ENCODE assay signal across 9 mouse cellular contexts in genomic region chr5:115125211-115125871, GRCm38 (mm10). TPM values are rescaled to one million over a fixed set of nuclear protein-coding genes. Genes with fewer than 3 reads are reported as not detected.
DNase-seq lines count a peak whose midpoint lies in the region; ATAC-seq and TF ChIP-seq lines count a peak whose summit lies in the region.
"Had no signal": no experiment of that assay in that cellular context is flagged by ENCODE, and none has a peak within 500 bp of the region (broad histone marks: within the 10 kb centered on the region; RNA-seq: fewer than 3 reads in every experiment).

No protein-coding gene starts in this region.

- H3K36me3 ChIP-seq in CH12.LX (replicated peaks in 1 of 2; ENCODE audit: control insufficient read depth in 1 of 2, insufficient read depth in 1 of 2, low read length in 1 of 2) = peaks cover 54 to 71% of the 10 kb centered on the region in 2 experiments
- H3K36me3 ChIP-seq in heart, embryonic 14.5 days (ENCODE audit: control insufficient read depth, insufficient read depth, low read length) = peaks cover 70% of the 10 kb centered on the region
- peaks cover 55% of the 10 kb centered on the region for H3K36me3 ChIP-seq in liver, embryonic 12.5 days
- H3K36me3 ChIP-seq in stomach, embryonic 15.5 days = peaks cover 22% of the 10 kb centered on the region

- no peak overlapping the region for H3K4me2 ChIP-seq in CH12.LX (ENCODE audit: insufficient read depth, low read depth, poor library complexity, severe bottlenecking)
- H3K4me2 ChIP-seq in heart, embryonic 14.5 days (ENCODE audit: low read length) = peak overlapping the region; percentile 46
- H3K4me2 ChIP-seq in liver, embryonic 12.5 days = no peak overlapping the region
- H3K4me2 ChIP-seq in stomach, embryonic 15.5 days = peak overlapping the region; percentile 29; the same call in 1 of the 2 replicates
- H3K4me2 ChIP-seq: limb, embryonic 15.5 days had no signal

- in situ Hi-C loops in CH12.LX (cut with MboI; ENCODE audit: low pct_ligation_motif_present, low pct_unique_long_range_greater_than_20kb, low sequenced_read_pairs) = loop anchor here (5.0 kb wide), 2 partner anchors 42 to 112 kb away; partner anchors contain the start of gene Pop5

- no peak overlapping the region for H3K27ac ChIP-seq in CH12.LX (ENCODE audit: insufficient read depth, low read depth)
- no peak overlapping the region for H3K27ac ChIP-seq in heart, embryonic 14.5 days (replicated peaks in 1 of 2; ENCODE audit: control insufficient read depth in 1 of 2, insufficient read depth in 1 of 2, low read depth in 2 of 2, low read length in 2 of 2)
- H3K27ac ChIP-seq in liver, embryonic 12.5 days = no peak overlapping the region
- no peak overlapping the region for H3K27ac ChIP-seq in stomach, embryonic 15.5 days
- H3K27ac ChIP-seq: limb, embryonic 15.5 days had no signal

- TF ChIP-seq POLR2A in CH12.LX (IDR thresholded peaks at IDR 0.05; ENCODE audit: low read depth, low read length) = no peak

- no peaks in the 10 kb centered on the region for H3K79me2 ChIP-seq in CH12.LX (replicated peaks; ENCODE audit: control insufficient read depth, extremely low read depth, insufficient read depth, poor library complexity, severe bottlenecking)

- peak; percentile 91 for TF ChIP-seq RAD21 in CH12.LX (IDR thresholded peaks at IDR 0.05; ENCODE audit: low read depth, low read length)

- TF ChIP-seq EP300 in CH12.LX (IDR thresholded peaks at IDR 0.05; ENCODE audit: low read length) = no peak

- H3K27me3 ChIP-seq in CH12.LX (replicated peaks) = no peaks in the 10 kb centered on the region
- no peaks in the 10 kb centered on the region for H3K27me3 ChIP-seq in heart, embryonic 14.5 days (ENCODE audit: control insufficient read depth, insufficient read depth, low read length)
- no peaks in the 10 kb centered on the region for H3K27me3 ChIP-seq in liver, embryonic 12.5 days (replicated peaks)
- no peaks in the 10 kb centered on the region for H3K27me3 ChIP-seq in stomach, embryonic 15.5 days (replicated peaks)
- H3K27me3 ChIP-seq: limb, embryonic 15.5 days had no signal

- H3K4me3 ChIP-seq in CH12.LX (replicated peaks in 1 of 3; ENCODE audit: low read depth in 2 of 3, low read length in 2 of 3, poor library complexity in 1 of 3) = no peak overlapping the region
- H3K4me3 ChIP-seq in heart, embryonic 14.5 days (ENCODE audit: control insufficient read depth in 1 of 2, insufficient read depth in 1 of 2, low read depth in 1 of 2, low read length in 2 of 2) = no peak overlapping the region
- no peak overlapping the region for H3K4me3 ChIP-seq in liver, embryonic 12.5 days
- H3K4me3 ChIP-seq in stomach, embryonic 15.5 days (replicated peaks) = no peak overlapping the region
- H3K4me3 ChIP-seq: limb, embryonic 15.5 days had no signal

- no peaks in the 10 kb centered on the region for H3K9me3 ChIP-seq in CH12.LX (replicated peaks; ENCODE audit: low read length)
- no peaks in the 10 kb centered on the region for H3K9me3 ChIP-seq in heart, embryonic 14.5 days (ENCODE audit: control insufficient read depth, low read length)
- H3K9me3 ChIP-seq in liver, embryonic 12.5 days (replicated peaks) = no peaks in the 10 kb centered on the region
- no peaks in the 10 kb centered on the region for H3K9me3 ChIP-seq in stomach, embryonic 15.5 days
- H3K9me3 ChIP-seq: limb, embryonic 15.5 days had no signal

- WGBS in heart, embryonic 14.5 days = 18% methylated on average over 24 of the region's 24 CpGs
- WGBS in liver, embryonic 12.5 days (ENCODE audit: insufficient replicate concordance) = 37% methylated on average over 24 of the region's 24 CpGs
- 22% methylated on average over 24 of the region's 24 CpGs for WGBS in stomach, embryonic 15.5 days

- H3K9ac ChIP-seq in CH12.LX (ENCODE audit: insufficient read depth, low read depth) = no peak overlapping the region
- H3K9ac ChIP-seq in heart, embryonic 14.5 days (ENCODE audit: low read length) = no peak overlapping the region
- no peak overlapping the region for H3K9ac ChIP-seq in liver, embryonic 12.5 days
- no peak overlapping the region for H3K9ac ChIP-seq in stomach, embryonic 15.5 days
- H3K9ac ChIP-seq: limb, embryonic 15.5 days had no signal

- peak; percentile 44 to 93; a peak in 3 of 4 replicates for TF ChIP-seq CTCF in CH12.LX (conservative IDR thresholded peaks at IDR 0.05 in 1 of 2, IDR thresholded peaks at IDR 0.05 in 1 of 2; ENCODE audit: low read depth in 2 of 2, low read length in 2 of 2)

- dilution Hi-C loops in CH12.LX (cut with MboI; ENCODE audit: extremely low pct_ligation_motif_present, extremely low pct_unique_long_range_greater_than_20kb, low sequenced_read_pairs) = no loop called here

- peak; percentile 89 for ATAC-seq in erythroid progenitor cell, adult 5-6 weeks (replicated peaks; ENCODE audit: low FRiP score, poor library complexity, severe bottlenecking)
- ATAC-seq in heart, embryonic 14.5 days (ENCODE audit: insufficient number of reproducible peaks, insufficient read depth, low FRiP score, low read depth) = no peak
- ATAC-seq in liver, embryonic 12.5 days = peak; percentile 49; the same call in 1 of the 2 replicates
- ATAC-seq in stomach, embryonic 15.5 days (ENCODE audit: insufficient read depth, low FRiP score, low read depth) = peak; percentile 69; the same call in 1 of the 2 replicates

- peaks cover 10 to 46% of the 10 kb centered on the region in 2 experiments for H3K4me1 ChIP-seq in CH12.LX (ENCODE audit: control insufficient read depth in 1 of 2, insufficient read depth in 2 of 2)
- H3K4me1 ChIP-seq in heart, embryonic 14.5 days (ENCODE audit: control insufficient read depth in 2 of 2, insufficient read depth in 2 of 2, low read length in 2 of 2) = peaks cover 3 to 10% of the 10 kb centered on the region in 2 experiments; a peak in 2 of 4 replicates
- peaks cover 15% of the 10 kb centered on the region for H3K4me1 ChIP-seq in liver, embryonic 12.5 days
- H3K4me1 ChIP-seq in stomach, embryonic 15.5 days = 0 out of 2 replicates have a peak, but pooled peaks cover 5% of the 10 kb centered on the region

- DNase-seq in CH12.LX (ENCODE audit: extremely low read depth) = peak; percentile 66
- peak; percentile 46 for DNase-seq in brain, embryonic 18.5 days (ENCODE audit: low read depth, low spot score)
- peak; percentile 92 for DNase-seq in kidney, postnatal 10 days
- peak; percentile 70 for DNase-seq in neural tube, embryonic 10.5 days (ENCODE audit: extremely low spot score, low spot score)

TF ChIP-seq in CH12.LX, 34 proteins besides CTCF, POLR2A, EP300 and RAD21 (continues in another document):
- TF ChIP-seq TCF12 (IDR thresholded peaks at IDR 0.05; ENCODE audit: low read depth, low read length) (peak; percentile 26; the same call in 1 of the 2 replicates), SMC3 (IDR thresholded peaks at IDR 0.05; ENCODE audit: low read depth, low read length) (peak; percentile 87), HCFC1 (IDR thresholded peaks at IDR 0.05; ENCODE audit: low read depth, low read length) (no peak), ZMIZ1 (IDR thresholded peaks at IDR 0.05; ENCODE audit: low read depth, low read length) (no peak), POLR2AphosphoS2 (IDR thresholded peaks at IDR 0.05; ENCODE audit: low read depth, low read length) (0 out of 2 replicates have a peak, but pooled peaks have one; percentile 27), ZKSCAN1 (IDR thresholded peaks at IDR 0.05; ENCODE audit: borderline replicate concordance, low read depth, low read length) (no peak)

RNA-seq across cellular contexts. Expression of gene Acads, which starts 6.2 kb away (rescaled TPM):
- total RNA-seq in CH12.LX (2012; rRNA removed) = 49.2 and 57.8 TPM in 2 replicates
- 43.1 and 46.6 TPM in 2 replicates for total RNA-seq in CH12.LX (2014; rRNA removed)
- 37.7 and 43.0 TPM in 2 replicates for polyA plus RNA-seq in CH12.LX (2012; ENCODE audit: insufficient read length, low read depth)
- total RNA-seq in erythroid progenitor cell, adult 5-6 weeks (2015; ENCODE audit: low replicate concordance) = 4.2 and 20.2 TPM in 2 replicates
- total RNA-seq in erythroid progenitor cell, adult 5-6 weeks (2017; ENCODE audit: low replicate concordance) = 2.4 and 8.0 TPM in 2 replicates
- polyA plus RNA-seq in heart, embryonic 14.5 days (2014; fragmentation: Nextera tagmentation; extraction: Ambion mirVana) = 58.9 and 89.5 TPM in 2 replicates
- polyA plus RNA-seq in liver, embryonic 12.5 days (2016; fragmentation: Nextera tagmentation; extraction: Ambion mirVana) = 43.9 and 51.1 TPM in 2 replicates
- polyA plus RNA-seq in stomach, embryonic 15.5 days (2015; fragmentation: Nextera tagmentation; extraction: Ambion mirVana) = 64.1 and 71.1 TPM in 2 replicates

RNA-seq across cellular contexts. Expression of gene Unc119b, which starts 9.4 kb away (rescaled TPM):
- 21.7 and 22.6 TPM in 2 replicates for total RNA-seq in CH12.LX (2012; rRNA removed)
- 11.9 and 13.3 TPM in 2 replicates for total RNA-seq in CH12.LX (2014; rRNA removed)
- 17.7 and 18.4 TPM in 2 replicates for polyA plus RNA-seq in CH12.LX (2012; ENCODE audit: insufficient read length, low read depth)
- 5.4 and 5.9 TPM in 2 replicates for total RNA-seq in erythroid progenitor cell, adult 5-6 weeks (2015; ENCODE audit: low replicate concordance)
- 5.4 and 6.8 TPM in 2 replicates for total RNA-seq in erythroid progenitor cell, adult 5-6 weeks (2017; ENCODE audit: low replicate concordance)
- polyA plus RNA-seq in heart, embryonic 14.5 days (2014; fragmentation: Nextera tagmentation; extraction: Ambion mirVana) = 17.5 and 20.5 TPM in 2 replicates
- 16.1 and 17.6 TPM in 2 replicates for polyA plus RNA-seq in liver, embryonic 12.5 days (2016; fragmentation: Nextera tagmentation; extraction: Ambion mirVana)
- polyA plus RNA-seq in stomach, embryonic 15.5 days (2015; fragmentation: Nextera tagmentation; extraction: Ambion mirVana) = 26.6 and 29.7 TPM in 2 replicates

RNA-seq across cellular contexts. Expression of gene Gm10401, which starts 27.2 kb away (rescaled TPM):
- total RNA-seq in CH12.LX (2012; rRNA removed) = 1.7 and 3.2 TPM in 2 replicates
- total RNA-seq in CH12.LX (2014; rRNA removed) = not detected in 2 replicates
- polyA plus RNA-seq in CH12.LX (2012; ENCODE audit: insufficient read length, low read depth) = 6.9 and 10.9 TPM in 2 replicates
- not detected in 2 replicates for total RNA-seq in erythroid progenitor cell, adult 5-6 weeks (2015; ENCODE audit: low replicate concordance)
- total RNA-seq in erythroid progenitor cell, adult 5-6 weeks (2017; ENCODE audit: low replicate concordance) = 1.2 and 5.8 TPM in 2 replicates
- polyA plus RNA-seq in heart, embryonic 14.5 days (2014; fragmentation: Nextera tagmentation; extraction: Ambion mirVana) = 20.6 and 31.5 TPM in 2 replicates
- polyA plus RNA-seq in liver, embryonic 12.5 days (2016; fragmentation: Nextera tagmentation; extraction: Ambion mirVana) = 12.2 and 15.1 TPM in 2 replicates
- polyA plus RNA-seq in stomach, embryonic 15.5 days (2015; fragmentation: Nextera tagmentation; extraction: Ambion mirVana) = 27.1 and 31.2 TPM in 2 replicates

RNA-seq across cellular contexts. Expression of gene Mlec, which starts 32.6 kb away (rescaled TPM):
- total RNA-seq in CH12.LX (2012; rRNA removed) (128 and 144 TPM in 2 replicates), CH12.LX (2014; rRNA removed) (91.6 and 101 TPM in 2 replicates)
- 143 and 164 TPM in 2 replicates for polyA plus RNA-seq in CH12.LX (2012; ENCODE audit: insufficient read length, low read depth)
- total RNA-seq in erythroid progenitor cell, adult 5-6 weeks (2015; ENCODE audit: low replicate concordance) = 32.3 and 36.8 TPM in 2 replicates
- total RNA-seq in erythroid progenitor cell, adult 5-6 weeks (2017; ENCODE audit: low replicate concordance) = 23.2 and 25.9 TPM in 2 replicates
- 53.6 and 57.8 TPM in 2 replicates for polyA plus RNA-seq in heart, embryonic 14.5 days (2014; fragmentation: Nextera tagmentation; extraction: Ambion mirVana)
- 46.8 and 49.2 TPM in 2 replicates for polyA plus RNA-seq in liver, embryonic 12.5 days (2016; fragmentation: Nextera tagmentation; extraction: Ambion mirVana)
- 89.3 and 101 TPM in 2 replicates for polyA plus RNA-seq in stomach, embryonic 15.5 days (2015; fragmentation: Nextera tagmentation; extraction: Ambion mirVana)

Comparison
In these comparisons a context has a peak if more than half of its experiments do, and no peak if none do; other contexts are left out.
1. H3K4me2 ChIP-seq: peak in heart, embryonic 14.5 days (single experiment) and stomach, embryonic 15.5 days (single experiment); none in CH12.LX (single experiment) and liver, embryonic 12.5 days (single experiment).
2. Peak in every context shown above with its lines, with median percentiles within 50 percentile points of each other: DNase-seq.